Mouse (Mus musculus) kidney, postnatal 0 days (tissue): Measurements from ENCODE around the gene Mpg. TPM values are rescaled to one million over a fixed set of nuclear protein-coding genes. Genes with fewer than 3 reads are reported as not detected.

Source experiments
- ATAC-seq: fragments of 200-750 bp; cut with Nextera tagmentation; replicated peaks from 2 replicates; pipeline ENCODE4 v1.8.0; 2017; ENCODE audit warnings: low read depth, moderate number of reproducible peaks, moderate TSS enrichment, moderate library complexity; ENCODE audit not compliant: low FRiP score
- DNase-seq: peaks from one replicate; pipeline ENCODE4 v3.0.0-alpha.2; 2016; ENCODE audit warnings: low spot score
- H3K27ac ChIP-seq: fragments of 300-500 bp; sonication (generic); 2 replicates; pipeline ENCODE4 v1.5.1; 2014; ENCODE audit warnings: mild to moderate bottlenecking
- H3K27me3 ChIP-seq: fragments of 300-500 bp; sonication (generic); 2 replicates; pipeline ENCODE4 v1.6.1; 2014; ENCODE audit warnings: low read length, mixed read lengths; ENCODE audit not compliant: insufficient read depth
- H3K36me3 ChIP-seq: fragments of 300-500 bp; sonication (generic); 2 replicates; pipeline ENCODE4 v1.6.1; 2014; ENCODE audit warnings: low read length, mixed read lengths; ENCODE audit not compliant: insufficient read depth
- H3K4me1 ChIP-seq: fragments of 300-500 bp; sonication (generic); replicated peaks from 2 replicates; pipeline ENCODE4 v1.6.1; 2014; ENCODE audit warnings: antibody characterized with exemption, low read length, mixed read lengths; ENCODE audit not compliant: insufficient read depth
- H3K4me2 ChIP-seq: fragments of 300-500 bp; sonication (generic); 2 replicates; pipeline ENCODE4 v1.6.1; 2014; ENCODE audit warnings: mild to moderate bottlenecking, low read length, moderate library complexity, mixed read lengths
- H3K4me3 ChIP-seq: fragments of 300-500 bp; sonication (generic); replicated peaks from 2 replicates; pipeline ENCODE4 v1.5.1; 2014; ENCODE audit warnings: low read depth, low read length
- H3K9ac ChIP-seq: fragments of 300-500 bp; sonication (generic); 2 replicates; pipeline ENCODE4 v1.6.1; 2014; ENCODE audit warnings: low read depth, low read length
- H3K9me3 ChIP-seq: fragments of 300-500 bp; sonication (generic); replicated peaks from 2 replicates; pipeline ENCODE4 v1.6.1; 2016; ENCODE audit warnings: low read length, inconsistent platforms, mixed read lengths
- CTCF ChIP-seq: IDR thresholded peaks from 2 replicates; pipeline ENCODE4 v1.5.1; 2016; ENCODE audit warnings: antibody characterized with exemption, low read depth, mild to moderate bottlenecking, moderate library complexity
- WGBS: fragments of 180-500 bp; shearing (Covaris S2); extraction: QIAGEN DNeasy Blood & Tissue Kit; methylation state at CpG from one replicate; pipeline ENCODE4 v1.1.7; 2014; 5-methylcytosine and 5-hydroxymethylcytosine counted together
- polyA plus RNA-seq: library from polyadenylated mRNA; unstranded; fragments of >200 nt; fragmentation: Nextera tagmentation; extraction: Ambion mirVana; gene quantifications from 2 replicates; pipeline ENCODE4 v1.2.1, GENCODE M21; 2015

Gene Mpg
- 31.6 and 33.0 TPM in 2 replicates for polyA plus RNA-seq

DNA sequence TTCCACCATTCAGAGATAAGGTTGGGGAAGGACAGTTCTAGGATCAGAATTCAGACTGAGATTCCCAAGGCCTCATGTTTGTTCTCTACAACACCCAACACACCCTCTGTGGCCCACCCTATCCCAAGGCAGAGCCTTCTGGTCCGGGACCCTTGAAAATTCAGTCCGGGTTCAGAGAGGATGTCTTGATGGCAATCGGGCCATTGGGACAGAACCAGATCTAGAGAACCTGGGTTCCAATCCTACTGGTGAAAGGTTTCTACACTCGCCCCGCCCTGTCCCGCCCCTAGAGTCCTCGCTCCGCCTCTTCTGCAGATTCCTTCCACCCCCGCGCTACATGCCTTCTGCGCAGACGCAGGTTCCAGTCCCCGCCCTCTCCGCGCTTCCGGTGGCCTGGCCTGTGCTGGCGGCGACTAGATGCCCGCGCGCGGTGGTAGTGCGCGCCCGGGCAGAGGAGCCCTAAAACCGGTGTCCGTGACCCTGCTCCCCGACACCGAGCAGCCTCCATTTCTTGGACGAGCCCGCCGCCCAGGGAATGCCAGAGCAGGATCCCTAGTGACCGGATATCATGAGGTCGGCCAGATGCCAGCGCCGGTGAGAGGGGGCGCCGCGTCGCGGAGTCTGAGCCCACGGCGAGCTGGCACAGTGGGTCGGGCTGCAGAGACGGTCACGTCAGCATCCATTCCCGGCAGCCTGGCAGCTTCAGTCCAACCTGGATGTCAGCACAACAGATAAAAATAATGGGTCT, at the start of gene Mpg:
TSS of gene Mpg (plus strand) at position 382 of the 748 bp plus-strand sequence.
- peak within 1 kb of the TSS; percentile 89 for H3K27ac ChIP-seq
- peak within 1 kb of the TSS; percentile 87 for H3K4me2 ChIP-seq
- H3K4me3 ChIP-seq, result peak within 1 kb of the TSS; percentile 71
- no peak for TF ChIP-seq CTCF
- peaks cover 27% of the 10 kb centered on the region for H3K4me1 ChIP-seq
- H3K9me3 ChIP-seq, result no peaks in the 10 kb centered on the region
- peak; percentile 95 for DNase-seq
- H3K9ac ChIP-seq, result peak within 1 kb of the TSS; percentile 88
- no peaks in the 10 kb centered on the region for H3K27me3 ChIP-seq
- 3% methylated on average over 47 of the region's 47 CpGs for WGBS
- H3K36me3 ChIP-seq, result 0 out of 2 replicates have a peak, but pooled peaks cover 10% of the 10 kb centered on the region
- peak; percentile 68 for ATAC-seq

GRCm38 (mm10) chr11:32178506-32178905, 47.8 kb upstream of the Mpg start:
- Histone ChIP-seq H3K4me3 (no peak overlapping the region), H3K36me3 (no peaks in the 10 kb centered on the region), H3K4me2 (no peak overlapping the region), H3K4me1 (no peaks in the 10 kb centered on the region), H3K27me3 (no peaks in the 10 kb centered on the region), H3K27ac (no peak overlapping the region), H3K9me3 (no peaks in the 10 kb centered on the region), H3K9ac (no peak overlapping the region)
- WGBS, result 71% methylated on average over 1 of the region's 1 CpGs
- DNase-seq, result no peak
- ATAC-seq, result no peak
- no peak for TF ChIP-seq CTCF

DNA sequence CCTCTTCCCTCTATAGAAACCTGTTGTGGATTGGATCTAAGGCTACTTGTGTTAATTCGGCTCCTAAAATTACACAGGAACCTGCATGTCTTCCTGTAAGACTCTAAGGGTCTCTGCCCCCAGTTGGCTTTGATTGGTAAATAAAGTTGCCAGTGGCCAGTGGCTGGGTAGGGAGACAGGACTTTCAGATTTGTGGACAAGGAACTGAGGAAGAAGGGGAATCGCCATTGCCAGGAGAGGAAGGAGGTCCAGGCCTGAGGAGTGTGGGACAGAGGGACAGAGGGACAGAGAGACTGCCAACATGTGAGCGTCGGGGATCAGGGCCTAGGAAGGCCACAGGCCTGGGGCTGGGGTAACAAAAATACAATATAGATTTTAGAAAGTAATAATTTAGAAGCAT, 45.1 kb upstream of the Mpg start:
- H3K9me3 ChIP-seq, result no peaks in the 10 kb centered on the region
- H3K27me3 ChIP-seq, result no peaks in the 10 kb centered on the region
- ATAC-seq (no peak), DNase-seq (no peak)
- TF ChIP-seq CTCF, result no peak
- no peaks in the 10 kb centered on the region for H3K4me1 ChIP-seq
- H3K27ac ChIP-seq, result no peak overlapping the region
- no peak overlapping the region for H3K4me2 ChIP-seq
- H3K36me3 ChIP-seq, result no peaks in the 10 kb centered on the region
- no peak overlapping the region for H3K4me3 ChIP-seq
- 82% methylated on average over 4 of the region's 4 CpGs for WGBS
- no peak overlapping the region for H3K9ac ChIP-seq

DNA sequence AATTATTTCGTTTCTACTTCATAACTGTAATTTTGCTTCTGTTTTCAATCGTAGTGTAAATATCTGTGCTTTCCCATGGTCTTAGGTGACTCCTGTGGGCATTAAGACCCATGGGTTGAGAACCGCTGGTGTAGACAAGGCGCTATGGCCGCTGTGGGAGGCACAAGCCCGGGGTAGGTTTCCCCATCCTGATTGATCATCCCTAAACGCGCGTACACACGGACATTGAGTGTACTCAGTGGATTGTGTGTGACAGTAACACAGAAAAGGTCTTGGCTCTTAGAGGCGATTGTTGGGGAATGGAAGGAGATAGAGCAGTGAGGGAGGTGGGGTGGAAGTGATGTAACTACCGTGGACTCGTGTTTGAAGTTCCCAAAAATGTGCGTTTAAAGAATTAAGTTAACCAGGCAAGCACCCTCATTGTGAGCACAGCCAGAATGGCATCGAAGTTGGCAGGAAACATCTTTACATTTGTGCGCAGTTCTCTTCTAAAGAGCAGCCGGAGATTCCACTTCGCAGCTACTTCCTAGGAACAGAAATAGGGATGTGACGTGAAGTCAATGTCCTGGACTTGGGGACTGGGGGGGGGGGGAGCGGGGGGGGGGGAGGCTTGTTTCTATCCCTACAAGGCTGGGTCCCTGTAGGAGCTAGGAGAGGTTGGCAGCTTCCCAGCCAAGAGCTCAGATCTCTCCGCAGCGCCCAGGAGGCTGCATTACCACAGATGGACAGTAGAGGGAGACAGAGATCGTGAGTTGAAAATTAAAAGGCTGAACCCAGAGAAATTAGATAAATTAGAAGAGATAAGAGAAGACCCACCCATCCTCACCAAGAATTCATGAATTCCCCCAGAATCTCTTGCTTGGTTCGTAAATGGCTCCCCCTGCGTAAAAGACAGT, 44.1 kb upstream of the Mpg start:
- H3K27ac ChIP-seq, result no peak overlapping the region
- peak; percentile 87 for TF ChIP-seq CTCF
- ATAC-seq (no peak; the same call in 1 of the 2 replicates), DNase-seq (peak; percentile 83)
- no peak overlapping the region for H3K4me2 ChIP-seq
- no peaks in the 10 kb centered on the region for H3K27me3 ChIP-seq
- H3K4me1 ChIP-seq, result no peaks in the 10 kb centered on the region
- H3K36me3 ChIP-seq, result no peaks in the 10 kb centered on the region
- no peaks in the 10 kb centered on the region for H3K9me3 ChIP-seq
- no peak overlapping the region for H3K9ac ChIP-seq
- WGBS, result 47% methylated on average over 24 of the region's 25 CpGs
- no peak overlapping the region for H3K4me3 ChIP-seq

DNA sequence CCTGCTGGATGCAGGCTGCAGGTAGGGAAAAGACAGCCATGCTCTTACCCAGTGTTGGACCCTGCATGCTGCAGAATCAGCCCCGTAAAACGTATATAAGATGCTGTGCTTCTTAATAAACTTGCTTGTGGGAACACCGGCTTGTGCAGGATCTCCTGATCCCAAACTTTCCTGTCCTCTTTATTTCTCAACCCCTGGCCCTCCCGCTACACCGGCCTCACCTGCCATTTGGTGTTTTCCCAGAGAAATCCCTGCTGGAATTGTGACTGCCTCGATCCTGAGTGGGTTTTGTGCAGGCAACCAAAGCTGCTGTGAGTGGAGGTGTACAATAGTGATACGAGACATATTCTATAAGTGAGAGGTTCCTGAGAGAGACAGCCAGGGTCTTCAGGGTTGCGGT, 41.8 kb upstream of the Mpg start:
- Histone ChIP-seq H3K27me3 (no peaks in the 10 kb centered on the region), H3K27ac (no peak overlapping the region), H3K4me3 (no peak overlapping the region), H3K9ac (no peak overlapping the region), H3K4me1 (no peaks in the 10 kb centered on the region), H3K9me3 (no peaks in the 10 kb centered on the region), H3K36me3 (no peaks in the 10 kb centered on the region), H3K4me2 (no peak overlapping the region)
- DNase-seq (no peak), ATAC-seq (no peak)
- 88% methylated on average over 8 of the region's 8 CpGs for WGBS
- no peak for TF ChIP-seq CTCF

- no peak for DNase-seq
- Histone ChIP-seq H3K36me3 (no peaks in the 10 kb centered on the region), H3K4me3 (no peak overlapping the region), H3K9ac (no peak overlapping the region), H3K4me2 (no peak overlapping the region), H3K27ac (no peak overlapping the region), H3K9me3 (no peaks in the 10 kb centered on the region), H3K4me1 (no peaks in the 10 kb centered on the region), H3K27me3 (no peaks in the 10 kb centered on the region)
- no peak for ATAC-seq
- TF ChIP-seq CTCF, result no peak
- WGBS, result 75% methylated on average over 3 of the region's 3 CpGs
These were observed 40.3 kb upstream of the Mpg start for GRCm38 (mm10) chr11:32186031-32186430.
